Mouse (Mus musculus): ENCODE data around the gene Hypk.

DNA sequence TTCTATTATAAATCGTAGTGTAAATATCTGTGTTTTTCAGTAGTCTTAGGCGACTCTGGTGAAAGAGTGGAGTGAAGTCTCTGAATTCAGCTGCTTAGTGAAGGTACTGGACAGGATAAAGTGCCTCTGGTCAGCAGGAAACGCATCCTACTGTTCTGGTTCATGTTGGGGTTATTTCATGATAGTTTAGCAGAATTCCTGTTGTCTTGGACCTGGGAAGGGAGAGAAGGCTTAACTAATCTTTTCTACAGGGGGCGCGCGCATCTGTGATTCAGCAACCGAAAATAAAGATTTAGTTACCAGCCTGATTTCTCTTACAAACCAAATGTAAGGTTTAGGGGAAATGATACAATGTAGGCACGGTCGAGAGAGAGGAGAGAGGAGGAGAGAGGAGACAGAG, 5.0 kb upstream of the Hypk start:
- peak; percentile 60 for TF ChIP-seq CTCF (IDR thresholded peaks at IDR 0.05; ENCODE audit: low read depth)
- TF ChIP-seq EP300 (optimal IDR thresholded peaks at IDR 0.05): no peak
